Mouse (Mus musculus) cerebellum, adult 2 months (tissue): Measurements from ENCODE around the gene Nt5c3. TPM values are rescaled to one million over a fixed set of nuclear protein-coding genes. Genes with fewer than 3 reads are reported as not detected.
A peak's percentile ranks its signal among the peaks of the same experiment; 100 is the strongest.

Source experiments
- DNase-seq, 2 experiments: peaks; one replicate each; pipeline ENCODE4 v3.0.0; 2021
- H3K27ac ChIP-seq: fragments of 200-500 bp; 2 replicates; pipeline ENCODE4 v1.5.1; 2012; ENCODE audit warnings: low read length, control low read depth, inconsistent platforms; ENCODE audit not compliant: insufficient read depth
- H3K27me3 ChIP-seq: fragments of 200-500 bp; 2 replicates; pipeline ENCODE4 v1.6.1; 2012; ENCODE audit warnings: inconsistent platforms, mild to moderate bottlenecking, low read length, moderate library complexity; ENCODE audit not compliant: control insufficient read depth, insufficient read depth
- H3K4me1 ChIP-seq: fragments of 200-500 bp; 2 replicates; pipeline ENCODE4 v1.6.1; 2011; ENCODE audit warnings: low read length; ENCODE audit not compliant: control insufficient read depth, insufficient read depth
- H3K4me3 ChIP-seq: fragments of 200-500 bp; replicated peaks from 2 replicates; pipeline ENCODE3; 2011; ENCODE audit warnings: mild to moderate bottlenecking, low read depth, low read length, control low read depth; ENCODE audit not compliant: insufficient read depth
- CTCF ChIP-seq: fragments of 200-500 bp; IDR thresholded peaks from 2 replicates; pipeline ENCODE4 v1.5.1; 2011; ENCODE audit warnings: low read depth, mild to moderate bottlenecking, control low read depth, low read length, moderate library complexity, borderline replicate concordance; ENCODE audit not compliant: insufficient read depth
- POLR2A ChIP-seq: fragments of 200-500 bp; IDR thresholded peaks from 2 replicates; pipeline ENCODE4 v1.6.1; 2011; ENCODE audit warnings: low read length, control low read depth, borderline replicate concordance; ENCODE audit not compliant: insufficient read depth
- WGBS: fragments of 180-500 bp; shearing (Covaris S2); methylation state at CpG from one replicate; pipeline ENCODE4 v1.1.7; 2018; 5-methylcytosine and 5-hydroxymethylcytosine counted together
- polyA plus RNA-seq: library from polyadenylated mRNA; depleted of rRNA; stranded (reverse); fragments of >200 nt; gene quantifications from 2 replicates; pipeline ENCODE4 v1.2.3, GENCODE M21; 2012; rRNA removed

Nt5c3 gene
- polyA plus RNA-seq: 38.8 and 47.7 TPM in 2 replicates

GRCm38 (mm10) chr6:56923726-56924707 is at the start of gene Nt5c3, which contains the start of gene Vmn1r4:
Gene Nt5c3, minus strand, starts transcription at chr6:56923932.
Gene Vmn1r4, plus strand, starts transcription at chr6:56924015.
- H3K4me3 ChIP-seq: peak within 1 kb of the TSS; percentile 85
- DNase-seq: peak; percentile 94 to 95
- TF ChIP-seq CTCF (no peak), POLR2A (peak; percentile 70; the same call in 1 of the 2 replicates)
- no peaks in the 10 kb centered on the region for H3K27me3 ChIP-seq
- no peaks in the 10 kb centered on the region; the same call in 1 of the 2 replicates for H3K4me1 ChIP-seq
- peak within 1 kb of the TSS; percentile 87 for H3K27ac ChIP-seq
- WGBS: 3% methylated on average over 64 of the region's 64 CpGs

GRCm38 (mm10) chr6:56969973-56970372 is 46.2 kb upstream of the Nt5c3 start, which contains the start of gene Vmn1r5:
Gene Vmn1r5, plus strand, starts transcription at chr6:56970273.
- Histone ChIP-seq H3K27ac (no peak within 1 kb of the TSS), H3K4me3 (no peak within 1 kb of the TSS), H3K27me3 (no peaks in the 10 kb centered on the region), H3K4me1 (no peaks in the 10 kb centered on the region)
- no peak for DNase-seq
- TF ChIP-seq CTCF (no peak), POLR2A (no peak)

- TF ChIP-seq POLR2A (no peak), CTCF (no peak)
- no peak for DNase-seq
- 31% methylated on average over 5 of the region's 5 CpGs for WGBS
- no peak overlapping the region for H3K27ac ChIP-seq
- H3K4me3 ChIP-seq: no peak overlapping the region
- no peaks in the 10 kb centered on the region for H3K4me1 ChIP-seq
- H3K27me3 ChIP-seq: no peaks in the 10 kb centered on the region
Observed at GRCm38 (mm10) chr6:56956436-56956835, 32.7 kb upstream of the Nt5c3 start.

- WGBS: 89% methylated on average over 4 of the region's 4 CpGs
Observed at GRCm38 (mm10) chr6:56934366-56934765, 10.6 kb upstream of the Nt5c3 start.

GRCm38 (mm10) chr6:56932464-56932863 is 8.7 kb upstream of the Nt5c3 start:
- DNase-seq: no peak
- no peaks in the 10 kb centered on the region for H3K4me1 ChIP-seq
- TF ChIP-seq CTCF (no peak), POLR2A (no peak)
- H3K27ac ChIP-seq: no peak overlapping the region
- 63% methylated on average over 2 of the region's 2 CpGs for WGBS
- no peak overlapping the region for H3K4me3 ChIP-seq
- H3K27me3 ChIP-seq: no peaks in the 10 kb centered on the region

More at GRCm38 (mm10) chr6:56934366-56934765, 10.6 kb upstream of the Nt5c3 start:
- TF ChIP-seq POLR2A (no peak), CTCF (no peak)
- no peaks in the 10 kb centered on the region for H3K27me3 ChIP-seq
- no peaks in the 10 kb centered on the region for H3K4me1 ChIP-seq
- no peak overlapping the region for H3K4me3 ChIP-seq
- H3K27ac ChIP-seq: no peak overlapping the region
- no peak for DNase-seq

- TF ChIP-seq POLR2A (no peak), CTCF (no peak)
- Histone ChIP-seq H3K4me3 (no peak overlapping the region), H3K4me1 (no peaks in the 10 kb centered on the region), H3K27ac (no peak overlapping the region), H3K27me3 (no peaks in the 10 kb centered on the region)
- DNase-seq: no peak
- WGBS: 73% methylated on average over 4 of the region's 4 CpGs
Observed at GRCm38 (mm10) chr6:56931648-56932415, 8.1 kb upstream of the Nt5c3 start.

GRCm38 (mm10) chr6:56923331-56923725 is 404 bp downstream of the Nt5c3 start:
- H3K27me3 ChIP-seq: no peaks in the 10 kb centered on the region
- peak overlapping the region; percentile 85 for H3K4me3 ChIP-seq
- DNase-seq: no peak
- TF ChIP-seq CTCF (no peak), POLR2A (no peak)
- H3K27ac ChIP-seq: peak overlapping the region; percentile 58
- no peaks in the 10 kb centered on the region; the same call in 1 of the 2 replicates for H3K4me1 ChIP-seq
- WGBS: 1% methylated on average over 25 of the region's 25 CpGs
